Mouse (Mus musculus) gastrocnemius, adult 2 months (tissue): ENCODE measurements around the gene Itga5. TPM values are rescaled to one million over a fixed set of nuclear protein-coding genes. Genes with fewer than 3 reads are reported as not detected.

Experiments
- DNase-seq: peaks from one replicate; pipeline ENCODE4 v3.0.0; 2022
- H3K27ac ChIP-seq: fragments of 200-600 bp; 2 replicates; pipeline ENCODE4 v1.8.1; 2022; ENCODE audit warnings: mild to moderate bottlenecking
- H3K4me3 ChIP-seq: fragments of 200-600 bp; 2 replicates; pipeline ENCODE4 v1.8.1; 2022; ENCODE audit warnings: mild to moderate bottlenecking, moderate library complexity
- CTCF ChIP-seq: fragments of 200-600 bp; IDR thresholded peaks from 2 replicates; pipeline ENCODE4 v1.8.1; 2022; ENCODE audit warnings: antibody characterized with exemption, mild to moderate bottlenecking, moderate library complexity
- intact Hi-C: fragments of 180-260 bp; cut with DNase I; formaldehyde crosslinking; loops from one replicate; pipeline ENCODE4 v1.15.1; 2025
- total RNA-seq, 2 experiments: library from RNA; stranded (reverse); gene quantifications; 2 replicates each; pipeline ENCODE4 v1.2.3; 2021

Gene Itga5
- total RNA-seq, 2 experiments from 2014 or later: 5.0 to 10.0 TPM

DNA sequence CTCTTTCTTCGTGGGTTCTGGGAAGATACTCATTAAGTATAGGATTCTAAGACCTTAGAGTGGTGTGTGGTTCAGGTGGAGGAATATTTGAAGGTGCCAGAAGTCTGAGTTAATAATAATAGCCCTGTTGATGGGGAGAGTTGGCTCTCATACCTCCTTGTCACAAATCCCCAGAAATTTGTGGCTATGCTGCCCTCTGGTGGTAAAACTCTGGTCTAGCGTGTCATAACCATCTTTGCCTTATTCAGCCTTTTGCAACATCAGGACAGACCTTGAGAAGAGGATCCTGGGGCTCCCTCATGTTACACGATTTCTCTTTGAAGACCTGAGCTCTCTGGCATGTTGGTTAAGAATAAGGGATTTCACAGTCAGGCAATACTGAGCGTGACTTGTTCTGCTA is 24.1 kb downstream of the Itga5 start:
- DNase-seq: peak; percentile 80
- intact Hi-C loops: no loop called here
- H3K27ac ChIP-seq: no peak overlapping the region
- peak; percentile 84 for TF ChIP-seq CTCF
- H3K4me3 ChIP-seq: no peak overlapping the region

DNA sequence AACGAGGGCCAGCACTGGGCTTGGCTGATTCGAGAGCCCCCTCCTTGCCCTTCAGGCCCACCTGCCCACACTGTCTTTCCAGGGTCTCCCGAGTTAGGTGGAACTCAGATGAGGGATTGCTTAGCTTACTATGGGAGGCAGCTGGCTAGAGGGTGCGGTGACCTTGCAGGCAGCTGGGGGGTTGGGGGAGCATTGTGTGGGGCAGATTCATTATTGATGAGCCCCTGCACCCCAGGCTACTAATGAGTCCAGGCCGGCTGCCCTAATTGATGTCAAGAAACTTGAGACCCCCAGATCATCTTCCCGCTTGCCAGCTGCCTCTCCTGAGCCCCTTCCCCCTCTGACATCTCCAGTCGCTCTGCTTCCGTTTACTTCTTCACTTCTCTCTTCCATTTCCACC is 25.0 kb downstream of the Itga5 start:
- Histone ChIP-seq H3K27ac (no peak overlapping the region), H3K4me3 (no peak overlapping the region)
- TF ChIP-seq CTCF: no peak
- intact Hi-C loops: no loop called here
- no peak for DNase-seq

DNA sequence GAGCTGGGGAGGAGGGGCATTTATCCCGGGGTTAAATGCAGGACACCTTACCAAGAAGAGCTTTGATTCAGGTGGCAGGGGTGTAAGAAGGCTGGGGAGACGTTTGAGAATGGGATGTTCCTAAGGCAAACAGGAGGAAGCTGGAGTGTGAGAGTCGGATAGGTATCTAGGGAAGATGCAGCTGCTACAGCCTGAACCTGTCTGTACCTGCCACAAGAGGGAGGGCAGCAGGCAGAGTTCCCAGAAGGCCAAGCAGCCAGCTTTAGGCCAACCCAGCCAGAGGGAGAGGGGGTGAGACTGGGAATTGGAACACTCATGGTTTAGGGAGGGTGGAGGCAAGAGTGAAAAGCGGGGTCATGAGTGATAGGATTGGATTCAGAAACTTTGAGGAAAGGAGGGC is 25.8 kb downstream of the Itga5 start:
- TF ChIP-seq CTCF: no peak
- Histone ChIP-seq H3K4me3 (no peak overlapping the region), H3K27ac (no peak overlapping the region)
- intact Hi-C loops: no loop called here
- no peak for DNase-seq

DNA sequence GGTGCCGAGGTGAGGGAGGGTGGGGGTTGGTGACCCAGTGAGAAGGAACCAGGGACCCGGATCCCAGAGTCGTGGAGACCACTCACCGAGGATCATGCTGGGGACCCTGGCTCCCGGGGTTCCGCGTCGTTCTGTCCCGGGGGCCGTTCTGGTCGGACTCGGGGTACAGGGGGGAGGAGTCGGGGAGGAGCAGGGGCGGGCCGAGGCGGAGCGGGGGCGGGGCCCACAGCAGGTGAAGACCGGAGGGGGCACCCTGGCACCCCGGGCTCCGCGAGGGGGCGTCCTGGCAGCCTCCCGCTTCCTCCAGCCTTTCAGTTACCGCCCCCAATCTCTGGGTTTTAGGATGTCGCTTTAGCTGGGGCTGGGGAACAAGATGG is 26.6 kb downstream of the Itga5 start, which contains the start of gene Zfp385a:
Gene Zfp385a, minus strand, starts transcription at position 133 of the 377 bp plus-strand sequence.
- TF ChIP-seq CTCF: no peak
- DNase-seq: no peak
- intact Hi-C loops: no loop called here
- peak within 1 kb of the TSS; percentile 71 for H3K4me3 ChIP-seq
- no peak within 1 kb of the TSS for H3K27ac ChIP-seq

DNA sequence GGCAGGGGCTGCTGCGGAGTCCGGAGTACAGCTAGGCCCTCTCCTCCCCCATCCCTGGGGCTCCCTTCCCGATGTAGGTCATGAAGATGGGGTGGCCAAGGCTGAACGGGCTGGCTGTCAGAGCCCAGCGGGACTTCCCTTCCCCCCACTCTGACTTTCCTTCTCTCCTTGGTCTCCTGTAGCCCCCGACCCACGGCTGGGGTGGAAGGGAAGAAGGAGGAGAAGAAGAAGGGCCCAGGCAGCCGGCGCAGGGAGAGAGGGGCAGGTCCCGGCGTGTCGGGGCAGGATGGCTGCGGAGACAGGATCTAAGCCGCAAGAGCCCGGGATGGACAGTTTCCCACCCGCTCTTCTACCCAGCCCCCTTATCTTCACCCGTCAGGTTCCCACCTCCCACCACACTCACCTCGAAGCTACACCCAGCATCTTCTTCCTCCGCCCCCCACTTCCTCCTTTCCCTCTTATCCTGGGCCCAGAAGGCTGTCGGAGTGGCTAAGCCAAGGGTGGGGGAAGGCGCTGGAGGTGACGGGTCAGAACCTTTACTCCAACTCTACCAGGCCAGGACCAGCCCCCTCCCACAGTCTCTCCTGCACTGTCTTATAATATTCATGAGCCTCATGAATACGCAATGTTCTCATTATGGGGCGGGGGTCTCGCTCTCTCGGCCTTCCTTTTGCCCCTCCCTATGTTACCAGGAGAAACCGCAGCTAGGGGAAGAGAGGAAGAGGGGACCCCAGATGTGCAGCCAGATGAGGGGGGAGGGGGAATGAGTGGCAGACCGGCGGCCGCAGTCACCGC is 27.2 kb downstream of the Itga5 start:
- no peak overlapping the region for H3K27ac ChIP-seq
- intact Hi-C loops: no loop called here
- no peak for TF ChIP-seq CTCF
- DNase-seq: no peak
- H3K4me3 ChIP-seq: peak overlapping the region; percentile 71

DNA sequence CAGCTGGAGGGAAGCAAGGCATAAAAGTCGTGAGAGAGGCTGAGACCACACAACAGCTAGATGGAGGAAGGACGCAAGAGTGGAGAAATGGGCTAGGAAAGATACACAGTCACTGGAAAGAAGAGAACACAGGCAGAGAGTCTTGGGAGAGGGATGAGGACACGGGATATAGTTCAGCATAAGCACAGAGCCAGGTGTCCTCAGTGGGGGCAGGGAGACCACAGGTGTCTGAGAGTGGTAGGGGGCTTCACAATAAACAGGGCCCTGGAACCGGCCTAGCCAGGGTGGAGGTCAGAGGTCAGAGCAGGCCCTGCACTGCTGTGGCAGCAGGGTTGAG is 27.8 kb downstream of the Itga5 start:
- intact Hi-C loops: no loop called here
- DNase-seq: no peak
- Histone ChIP-seq H3K27ac (no peak overlapping the region), H3K4me3 (no peak overlapping the region)
- TF ChIP-seq CTCF: no peak

DNA sequence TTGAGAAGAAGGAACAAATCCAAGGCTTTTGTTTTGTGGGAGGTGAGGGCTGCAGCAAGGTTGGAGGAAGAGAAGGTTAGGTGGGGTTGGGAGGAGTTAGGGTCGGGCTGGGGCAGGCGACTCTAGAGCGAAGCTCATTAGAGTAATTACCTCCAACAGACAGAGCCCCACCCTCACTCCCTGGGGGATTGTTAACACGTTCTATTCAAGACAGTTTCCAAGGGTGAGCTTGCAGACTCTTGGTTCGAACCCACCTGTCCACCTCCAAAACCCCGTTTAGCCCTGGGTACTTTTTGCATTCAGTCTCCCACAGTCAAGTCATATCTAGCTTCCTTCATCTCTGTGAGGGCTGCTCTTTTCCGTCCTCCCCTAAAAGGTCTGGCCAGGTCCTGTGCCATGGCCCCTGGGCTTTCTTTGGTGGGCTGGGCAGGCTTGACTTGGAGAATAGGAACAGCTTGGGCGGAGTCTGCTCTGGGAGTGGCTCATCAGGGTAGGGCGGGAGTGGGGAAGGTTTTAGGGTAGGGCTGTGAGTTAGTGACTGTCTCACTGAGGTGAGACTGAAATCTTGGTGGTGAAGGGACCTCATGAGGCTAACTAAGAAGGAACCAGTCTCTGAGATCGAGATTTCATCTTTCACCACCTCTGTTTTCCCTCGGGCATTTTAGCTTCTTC is 29.4 kb downstream of the Itga5 start:
- Histone ChIP-seq H3K27ac (no peak overlapping the region), H3K4me3 (no peak overlapping the region)
- intact Hi-C loops: no loop called here
- no peak for TF ChIP-seq CTCF
- DNase-seq: no peak

DNA sequence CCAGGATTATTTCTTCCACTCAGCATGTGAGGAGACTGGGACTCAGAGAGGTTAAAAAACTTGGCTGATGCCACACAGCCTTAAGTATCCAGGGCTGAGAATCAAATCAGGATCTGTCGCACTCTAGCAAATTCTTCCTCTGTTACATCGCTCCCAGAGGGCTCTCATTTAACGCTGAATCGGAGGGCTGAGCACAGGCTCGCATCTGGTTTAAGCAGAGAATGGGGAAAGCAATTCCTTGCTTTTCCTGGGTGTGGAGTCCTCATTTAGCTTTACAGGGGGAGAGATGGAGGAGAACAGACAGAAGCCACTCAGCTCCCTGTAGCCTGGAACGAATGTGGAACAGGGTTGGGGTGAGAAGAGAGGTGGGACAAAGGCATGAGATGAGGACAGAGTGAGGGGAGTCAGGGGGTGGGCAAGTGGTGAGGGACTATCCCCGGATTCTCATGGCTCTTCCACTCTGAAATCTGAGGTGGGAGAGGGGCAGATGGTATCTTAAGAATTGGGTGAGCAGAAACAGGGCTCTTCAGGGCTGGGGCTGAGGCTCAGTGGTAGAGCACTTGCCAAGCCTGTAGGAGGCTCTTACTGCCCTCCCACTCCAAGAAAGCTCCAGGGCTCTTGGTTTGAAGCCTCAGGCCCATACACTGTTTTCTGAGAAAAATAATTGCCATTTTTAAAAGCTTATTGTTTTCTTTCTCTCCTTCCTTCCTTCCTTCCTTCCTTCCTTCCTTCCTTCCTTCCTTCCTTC is 30.9 kb downstream of the Itga5 start:
- no peak for TF ChIP-seq CTCF
- Histone ChIP-seq H3K4me3 (no peak overlapping the region), H3K27ac (peak overlapping the region; percentile 35; the same call in 1 of the 2 replicates)
- intact Hi-C loops: no loop called here
- no peak for DNase-seq

DNA sequence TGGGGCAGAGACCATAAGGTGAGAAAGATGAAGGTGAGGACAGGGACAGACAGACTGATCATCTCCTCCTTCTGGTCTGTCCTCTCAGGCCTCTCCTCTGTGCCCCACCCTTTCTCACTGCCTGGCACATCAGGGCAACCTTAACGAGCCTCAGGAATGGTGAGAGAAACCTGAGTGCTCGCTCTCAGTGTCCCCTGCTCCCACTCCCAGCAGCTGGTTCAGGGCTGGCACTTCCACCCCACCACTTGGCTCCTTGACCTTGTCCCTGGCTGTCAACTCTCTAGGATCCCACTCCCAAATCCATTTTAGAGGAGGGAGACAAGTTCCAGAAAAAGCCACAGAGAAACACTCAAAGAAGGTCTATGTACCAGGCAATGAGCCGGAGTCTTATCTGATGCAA is 31.5 kb downstream of the Itga5 start:
- H3K27ac ChIP-seq: peak overlapping the region; percentile 35; the same call in 1 of the 2 replicates
- no peak for TF ChIP-seq CTCF
- intact Hi-C loops: no loop called here
- DNase-seq: peak; percentile 65
- H3K4me3 ChIP-seq: no peak overlapping the region

DNA sequence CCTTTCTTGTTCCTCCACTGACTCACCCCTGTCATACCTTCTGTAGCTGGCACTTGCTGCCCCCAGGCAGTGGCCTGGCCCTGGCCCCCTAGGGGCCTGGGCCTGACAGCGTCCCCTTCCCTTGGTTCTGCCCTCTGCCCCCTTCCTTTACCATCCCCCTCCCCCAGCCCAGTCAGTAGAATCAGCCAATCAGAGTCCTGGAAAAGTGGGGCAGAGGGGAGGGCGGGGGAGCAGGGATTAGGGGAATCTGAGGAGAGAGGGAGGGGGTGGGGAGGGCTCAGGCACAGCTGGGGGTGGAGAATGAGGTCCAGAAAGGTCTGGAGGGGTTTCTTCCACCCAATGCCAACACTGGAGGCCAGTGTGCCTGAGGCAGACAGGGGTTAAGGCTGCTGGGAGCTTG is 32.4 kb downstream of the Itga5 start:
- H3K27ac ChIP-seq: peak overlapping the region; percentile 59
- intact Hi-C loops: no loop called here
- no peak for TF ChIP-seq CTCF

DNA sequence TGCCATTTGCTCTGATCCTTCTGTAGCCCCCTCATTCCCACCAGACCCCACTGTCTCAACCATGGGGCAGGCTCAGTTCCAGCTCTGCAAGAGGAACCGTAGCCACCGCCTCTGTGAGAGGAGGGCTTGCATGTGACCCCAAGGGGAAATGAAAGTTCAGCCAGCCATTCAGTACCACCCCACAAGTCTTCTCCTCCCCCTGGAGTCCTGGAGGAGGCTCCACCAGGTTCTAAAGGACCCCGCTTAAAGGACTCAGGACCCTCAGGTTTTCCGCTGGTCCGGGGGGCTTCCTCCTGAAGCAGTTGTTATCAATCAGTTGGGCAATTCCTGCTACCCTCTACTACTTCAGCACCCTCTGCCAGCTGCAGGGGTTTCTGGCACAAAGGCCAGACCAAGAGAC is 32.8 kb downstream of the Itga5 start:
- peak; percentile 52 for DNase-seq
- intact Hi-C loops: no loop called here
- TF ChIP-seq CTCF: no peak
- peak overlapping the region; percentile 47 for H3K4me3 ChIP-seq
- peak overlapping the region; percentile 59 for H3K27ac ChIP-seq

More for the DNA sequence above, 32.4 kb downstream of the Itga5 start:
- peak overlapping the region; percentile 47 for H3K4me3 ChIP-seq
- no peak for DNase-seq

DNA sequence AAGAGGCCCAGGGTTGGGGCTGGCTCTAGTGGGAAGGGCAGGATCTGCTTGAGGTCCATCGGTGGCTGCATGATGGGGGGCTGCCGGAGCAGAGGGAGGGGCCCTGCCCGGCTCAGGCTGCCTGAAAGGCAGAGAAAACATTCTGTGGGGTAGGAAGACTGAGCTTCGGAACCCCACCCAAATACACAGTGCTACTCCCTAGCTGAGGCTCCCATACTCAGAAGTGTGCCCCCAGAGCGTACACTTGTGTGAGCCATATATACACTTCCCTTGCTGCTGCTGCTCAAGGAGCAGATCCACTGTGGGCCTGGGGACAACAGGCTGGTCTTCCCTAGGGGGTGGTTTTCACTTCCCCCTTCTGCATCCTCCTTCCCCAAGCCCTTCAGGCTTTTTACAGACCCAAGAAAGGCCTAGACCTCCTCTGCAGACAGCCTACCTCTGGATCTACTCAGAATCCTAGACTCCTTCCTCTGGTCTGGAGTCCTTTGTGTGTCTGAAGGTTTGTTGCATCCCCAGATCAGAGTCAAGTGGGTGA is 33.4 kb downstream of the Itga5 start:
- H3K27ac ChIP-seq: peak overlapping the region; percentile 31; the same call in 1 of the 2 replicates
- intact Hi-C loops: no loop called here

More for the DNA sequence above, 33.4 kb downstream of the Itga5 start:
- H3K4me3 ChIP-seq: peak overlapping the region; percentile 47
- no peak for TF ChIP-seq CTCF
- DNase-seq: no peak
